In genomic region chr5:107087291-107087690, GRCm38 (mm10) we compare ENCODE assay signal across 8 mouse cellular contexts.
DNase-seq lines count a peak whose midpoint lies in the region; ATAC-seq and TF ChIP-seq lines count a peak whose summit lies in the region.

No protein-coding gene starts in this region.

- no peaks in the 10 kb centered on the region for H3K9me3 ChIP-seq in forebrain, embryonic 11.5 days (ENCODE audit: control insufficient read depth, low read length)

- intact Hi-C loops in gastrocnemius, postnatal 36 days (cut with DNase I): no loop called here
- intact Hi-C loops in left cerebral cortex, postnatal 25 days (cut with DNase I): no loop called here

- no peak overlapping the region for H3K4me3 ChIP-seq in myocyte
- H3K4me3 ChIP-seq in layer of hippocampus, adult 2 months: no peak overlapping the region
- no peak overlapping the region for H3K4me3 ChIP-seq in forebrain, embryonic 11.5 days (ENCODE audit: low read depth, low read length)

- H3K27ac ChIP-seq in layer of hippocampus, adult 2 months: no peak overlapping the region
- no peak overlapping the region for H3K27ac ChIP-seq in forebrain, embryonic 11.5 days (ENCODE audit: low read depth, low read length)

- no peak for TF ChIP-seq CTCF in layer of hippocampus, adult 2 months (conservative IDR thresholded peaks at IDR 0.05)

- peaks cover 3% of the 10 kb centered on the region; the same call in 1 of the 2 replicates for H3K4me1 ChIP-seq in forebrain, embryonic 11.5 days (replicated peaks; ENCODE audit: control insufficient read depth, insufficient read depth, low read length)

- DNase-seq in adrenal gland, postnatal 14 days: peak; percentile 87
- peak; percentile 69 to 70 for DNase-seq in gastrocnemius, postnatal 36 days
- peak; percentile 33 to 63 for DNase-seq in kidney, adult 8-10 months
- DNase-seq in cerebellum, adult 18-20 months: no peak
- DNase-seq in layer of hippocampus, adult 2 months (ENCODE audit: low spot score in 2 of 2): no peak
- DNase-seq in forebrain, embryonic 11.5 days (ENCODE audit: low spot score): no peak
- no peak for DNase-seq in left cerebral cortex, postnatal 25 days (ENCODE audit: low spot score in 2 of 2)

- H3K9ac ChIP-seq in forebrain, embryonic 11.5 days (ENCODE audit: low read length): no peak overlapping the region

- WGBS in forebrain, embryonic 11.5 days: 78% methylated on average over 2 of the region's 2 CpGs

- H3ac ChIP-seq in myocyte (ENCODE audit: control insufficient read depth, insufficient read length): no peak overlapping the region

- H3K27me3 ChIP-seq in myocyte (ENCODE audit: control insufficient read depth, insufficient read depth, insufficient read length): no peaks in the 10 kb centered on the region
- no peaks in the 10 kb centered on the region for H3K27me3 ChIP-seq in forebrain, embryonic 11.5 days (ENCODE audit: control insufficient read depth, insufficient read depth, low read length)

- peak overlapping the region; percentile 69 for H3K4me2 ChIP-seq in myocyte (ENCODE audit: low read depth)
- H3K4me2 ChIP-seq in forebrain, embryonic 11.5 days (ENCODE audit: low read depth, low read length, severe bottlenecking): no peak overlapping the region

- ATAC-seq in forebrain, embryonic 11.5 days (replicated peaks; ENCODE audit: low FRiP score): no peak

- TF ChIP-seq POLR2A in myocyte (IDR thresholded peaks at IDR 0.05; ENCODE audit: insufficient read length, low read depth): peak; percentile 31

- no peaks in the 10 kb centered on the region for H3K79me2 ChIP-seq in myocyte (ENCODE audit: control insufficient read depth, insufficient read depth)

- no peaks in the 10 kb centered on the region for H3K36me3 ChIP-seq in myocyte (ENCODE audit: control insufficient read depth, insufficient read depth)
- no peaks in the 10 kb centered on the region for H3K36me3 ChIP-seq in forebrain, embryonic 11.5 days (ENCODE audit: control insufficient read depth, insufficient read depth, low read length)

TF ChIP-seq in myocyte, 11 proteins besides CTCF, POLR2A, EP300 and RAD21:
- no peak for TF ChIP-seq SRF (IDR thresholded peaks at IDR 0.05; ENCODE audit: control insufficient read depth, insufficient read length, low read depth)
- TF ChIP-seq MYOD1 (IDR thresholded peaks at IDR 0.05; ENCODE audit: control insufficient read depth in 1 of 3, insufficient read length in 2 of 3, low read depth in 2 of 3): peak in 2 of 3 experiments; percentile 24 to 53
- peak; percentile 0 for TF ChIP-seq USF1 (IDR thresholded peaks at IDR 0.05; ENCODE audit: low read depth)
- no peak for TF ChIP-seq MAX (IDR thresholded peaks at IDR 0.05; ENCODE audit: low read depth)

Comparison
In these comparisons a context has a peak if more than half of its experiments do, and no peak if none do; other contexts are left out.
1. DNase-seq: peak in adrenal gland, postnatal 14 days (single experiment), gastrocnemius, postnatal 36 days (2 of 2) and kidney, adult 8-10 months (2 of 2); none in cerebellum, adult 18-20 months (0 of 2), layer of hippocampus, adult 2 months (0 of 2), forebrain, embryonic 11.5 days (single experiment) and left cerebral cortex, postnatal 25 days (0 of 2).